In the genomic region with DNA sequence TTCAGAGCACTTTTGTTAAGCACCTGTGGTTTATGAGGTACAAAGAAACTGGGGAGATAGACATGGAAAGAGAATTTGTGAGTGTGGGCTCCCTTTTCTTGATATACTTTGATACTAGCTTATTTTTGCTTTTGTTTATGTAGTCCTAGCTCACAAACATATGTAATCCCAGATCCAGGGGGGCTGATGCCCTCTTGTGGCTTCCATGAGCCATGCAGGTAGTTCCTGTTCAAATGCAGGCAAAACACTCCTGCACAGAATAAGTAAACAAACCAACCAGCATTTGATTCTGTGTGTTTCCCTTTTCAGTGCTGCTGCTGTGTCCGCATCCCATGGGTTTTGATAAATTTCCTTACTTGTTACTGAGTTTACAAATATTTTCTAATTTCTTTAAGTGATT, we compare ENCODE assay signal across 10 mouse cellular contexts. TPM values are rescaled to one million over a fixed set of nuclear protein-coding genes. Genes with fewer than 3 reads are reported as not detected.
DNase-seq lines count a peak whose midpoint lies in the region; ATAC-seq and TF ChIP-seq lines count a peak whose summit lies in the region.
"Had no signal": no experiment of that assay in that cellular context is flagged by ENCODE, and none has a peak within 500 bp of the region (broad histone marks: within the 10 kb centered on the region; RNA-seq: fewer than 3 reads in every experiment).

No protein-coding gene starts in this region.

- H3K36me3 ChIP-seq in ES-E14 (ENCODE audit: control insufficient read depth, insufficient read depth, low read length, poor library complexity, severe bottlenecking), result peaks cover 37% of the 10 kb centered on the region
- H3K36me3 ChIP-seq in hindbrain, embryonic 15.5 days, result peaks cover 50% of the 10 kb centered on the region

- peak; percentile 35 for DNase-seq in heart, postnatal 4 days
- DNase-seq in heart, adult 8-10 months (ENCODE audit: low spot score), result no peak
- DNase-seq in 3T3-L1 (ENCODE audit: low read depth, low spot score) (peak; percentile 78), ES-E14 (ENCODE audit: low read depth, low spot score) (no peak)
- DNase-seq in right cerebral cortex, postnatal 25 days, result no peak
- DNase-seq in frontal cortex, postnatal 25 days (ENCODE audit: low spot score in 2 of 2), result no peak

- no peak for ATAC-seq in hindbrain, embryonic 15.5 days (ENCODE audit: low FRiP score, low read depth)
- no peak for ATAC-seq in activated CD4-positive, CD25-positive, alpha-beta regulatory T cell, adult 4 months
- ATAC-seq: inflammation-experienced regulatory T-cells, adult 6 months had no signal

- no peaks in the 10 kb centered on the region for H3K27me3 ChIP-seq in hindbrain, embryonic 15.5 days

- no peak overlapping the region for H3K27ac ChIP-seq in ES-E14 (ENCODE audit: insufficient read depth, low read depth, low read length, poor library complexity, severe bottlenecking)
- peak overlapping the region; percentile 42; the same call in 1 of the 2 replicates for H3K27ac ChIP-seq in hindbrain, embryonic 15.5 days (replicated peaks)
- H3K27ac ChIP-seq: macrophage had no signal

- H3K4me1 ChIP-seq in ES-E14 (ENCODE audit: control insufficient read depth in 2 of 2, insufficient read depth in 2 of 2, low read length in 2 of 2, poor library complexity in 1 of 2), result peaks cover 0 to under 1% of the 10 kb centered on the region in 2 experiments; a peak in 1 of 4 replicates
- H3K4me1 ChIP-seq in hindbrain, embryonic 15.5 days (replicated peaks), result peaks cover 22% of the 10 kb centered on the region

- H3K9me3 ChIP-seq in ES-E14 (ENCODE audit: control insufficient read depth, insufficient read depth, low read depth, low read length), result no peaks in the 10 kb centered on the region
- H3K9me3 ChIP-seq in hindbrain, embryonic 15.5 days, result no peaks in the 10 kb centered on the region

- in situ Hi-C loops in ES-E14 (cut with MboI; ENCODE audit: low sequenced_read_pairs in 2 of 2, unreplicated experiment in 2 of 2), result loop anchor here (5.0 to 10.0 kb wide), 2 partner anchors 82 to 85 kb away; no protein-coding TSS in a partner anchor

- no peak overlapping the region for H3K4me2 ChIP-seq in hindbrain, embryonic 15.5 days

- no peak overlapping the region for H3K4me3 ChIP-seq in ES-E14 (ENCODE audit: insufficient read depth in 1 of 2, low read depth in 1 of 2, low read length in 2 of 2, poor library complexity in 1 of 2, severe bottlenecking in 1 of 2)
- H3K4me3 ChIP-seq in hindbrain, embryonic 15.5 days, result no peak overlapping the region

- no peak overlapping the region for H3K9ac ChIP-seq in ES-E14 (ENCODE audit: insufficient read depth, low read depth, low read length, poor library complexity, severe bottlenecking)
- no peak overlapping the region for H3K9ac ChIP-seq in hindbrain, embryonic 15.5 days

- WGBS in hindbrain, embryonic 15.5 days, result 78% methylated on average over 1 of the region's 1 CpGs

TF ChIP-seq in ES-E14, 5 proteins besides CTCF, POLR2A, EP300 and RAD21:
- TF ChIP-seq HCFC1 (IDR thresholded peaks at IDR 0.05; ENCODE audit: borderline replicate concordance, insufficient read depth, low read length), result no peak
- TF ChIP-seq ZC3H11A (IDR thresholded peaks at IDR 0.05; ENCODE audit: borderline replicate concordance, low read depth, low read length), result 0 out of 2 replicates have a peak, but pooled peaks have one; percentile 28
- no peak for TF ChIP-seq MAFK (IDR thresholded peaks at IDR 0.05; ENCODE audit: insufficient read depth, low read depth, low read length)
- TF ChIP-seq ZNF384 (IDR thresholded peaks at IDR 0.05; ENCODE audit: low read depth, low read length), result no peak
- TF ChIP-seq CHD2 (IDR thresholded peaks at IDR 0.05; ENCODE audit: low read depth, low read length), result no peak

RNA-seq across cellular contexts. Expression of a gene that starts 4.7 kb away (rescaled TPM):
- total RNA-seq in heart, postnatal 4 days (2021), result 1 to 10 TPM; 9.0 to 9.4 TPM
- total RNA-seq in heart, adult 8-10 months (2022), result 1 to 10 TPM; 5.0 to 6.4 (median 6.3) TPM
- total RNA-seq in ES-E14 (2012; rRNA removed), result 11.5 and 19.3 TPM in 2 replicates
- 12.0 and 13.1 TPM in 2 replicates for polyA plus RNA-seq in hindbrain, embryonic 15.5 days (2015; fragmentation: Nextera tagmentation; extraction: Ambion mirVana)
- polyA plus RNA-seq in activated CD4-positive, CD25-positive, alpha-beta regulatory T cell, adult 4 months (2017; shearing (Covaris generic)), result 1 to 10 TPM; 3.1 to 3.2 TPM

RNA-seq across cellular contexts. Expression of a gene that starts 18.8 kb away (rescaled TPM):
- not detected for total RNA-seq in heart, postnatal 4 days (2021)
- not detected for total RNA-seq in heart, adult 8-10 months (2022)
- total RNA-seq in ES-E14 (2012; rRNA removed), result 0.53 and 0.71 TPM in 2 replicates
- polyA plus RNA-seq in hindbrain, embryonic 15.5 days (2015; fragmentation: Nextera tagmentation; extraction: Ambion mirVana), result 11.6 and 13.2 TPM in 2 replicates
- polyA plus RNA-seq in activated CD4-positive, CD25-positive, alpha-beta regulatory T cell, adult 4 months (2017; shearing (Covaris generic)), result not detected
- polyA plus RNA-seq: inflammation-experienced regulatory T-cells, adult 6 months had no signal

RNA-seq across cellular contexts. Expression of a gene that starts 35.8 kb away (rescaled TPM):
- total RNA-seq in heart, postnatal 4 days (2021), result 10 to 100 TPM; 13.8 to 14.2 TPM
- total RNA-seq in heart, adult 8-10 months (2022), result 10 to 100 TPM in 2 of 4 experiments, 1 to 10 TPM in 2; 7.8 to 12.3 (median 10.1) TPM
- 1.1 and 1.2 TPM in 2 replicates for total RNA-seq in ES-E14 (2012; rRNA removed)
- polyA plus RNA-seq in hindbrain, embryonic 15.5 days (2015; fragmentation: Nextera tagmentation; extraction: Ambion mirVana), result 22.1 and 23.4 TPM in 2 replicates
- 100 to 1,000 TPM; 100 to 110 TPM for polyA plus RNA-seq in activated CD4-positive, CD25-positive, alpha-beta regulatory T cell, adult 4 months (2017; shearing (Covaris generic))

Comparison
In these comparisons a context has a peak if more than half of its experiments do, and no peak if none do; other contexts are left out.
1. DNase-seq: peak in heart, postnatal 4 days (single experiment) and 3T3-L1 (single experiment); none in heart, adult 8-10 months (single experiment), ES-E14 (single experiment), right cerebral cortex, postnatal 25 days (single experiment) and frontal cortex, postnatal 25 days (0 of 2).